ENCODE assay signal across 26 mouse cellular contexts in the genomic region with DNA sequence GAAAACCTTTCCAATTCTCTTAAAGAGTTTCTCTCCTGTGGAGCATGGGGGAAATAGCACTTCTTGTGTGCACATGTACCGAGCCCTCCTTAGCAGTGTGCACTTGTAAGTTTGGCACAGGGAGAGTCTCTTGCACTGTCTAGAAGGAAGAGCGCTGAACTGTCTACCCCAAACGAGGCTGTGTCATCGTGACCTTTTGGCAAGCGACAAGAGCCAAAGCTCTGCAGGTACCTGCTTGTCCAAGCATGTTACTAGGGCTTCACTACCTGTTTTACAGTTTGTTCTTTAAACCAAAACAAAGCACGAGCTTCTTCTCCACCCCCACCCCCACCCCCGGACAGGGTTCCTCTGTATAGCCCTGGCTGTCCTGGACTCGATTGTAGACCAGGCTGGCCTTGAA. TPM values are rescaled to one million over a fixed set of nuclear protein-coding genes. Genes with fewer than 3 reads are reported as not detected.
DNase-seq lines count a peak whose midpoint lies in the region; TF ChIP-seq lines count a peak whose summit lies in the region.
"Had no signal": no experiment of that assay in that cellular context is flagged by ENCODE, and none has a peak within 500 bp of the region (broad histone marks: within the 10 kb centered on the region; RNA-seq: fewer than 3 reads in every experiment).

No protein-coding gene starts in this region.

- H3K4me3 ChIP-seq in kidney, adult 2 months (ENCODE audit: insufficient read depth, low read depth, low read length): no peak overlapping the region
- no peak overlapping the region for H3K4me3 ChIP-seq in spleen, adult 2 months (ENCODE audit: extremely low read depth, insufficient read depth, insufficient read length)
- H3K4me3 ChIP-seq in bone marrow, adult 2 months (replicated peaks; ENCODE audit: control insufficient read depth, low read depth, low read length): no peak overlapping the region
- H3K4me3 ChIP-seq: embryonic facial prominence, embryonic 12.5 days; embryonic facial prominence, embryonic 15.5 days; erythroblast, embryonic 14.5 days; forebrain, embryonic 12.5 days; forebrain, embryonic 15.5 days; heart, embryonic 12.5 days; heart, embryonic 15.5 days had no signal

- H3K27me3 ChIP-seq in kidney, adult 2 months (replicated peaks; ENCODE audit: control insufficient read depth, insufficient read depth, low read length): no peaks in the 10 kb centered on the region
- H3K27me3 ChIP-seq in spleen, adult 2 months (ENCODE audit: control insufficient read depth, insufficient read depth, low read length): no peaks in the 10 kb centered on the region
- H3K27me3 ChIP-seq: embryonic facial prominence, embryonic 12.5 days; embryonic facial prominence, embryonic 15.5 days; forebrain, embryonic 12.5 days; forebrain, embryonic 15.5 days; heart, embryonic 15.5 days had no signal

- TF ChIP-seq CTCF in kidney, adult 2 months (conservative IDR thresholded peaks at IDR 0.05; ENCODE audit: insufficient read depth, insufficient read length, low read depth, low read length): no peak
- TF ChIP-seq CTCF in spleen, adult 2 months (IDR thresholded peaks at IDR 0.05; ENCODE audit: extremely low read depth, insufficient read depth, insufficient read length, insufficient replicate concordance): no peak
- no peak for TF ChIP-seq CTCF in bone marrow, adult 2 months (IDR thresholded peaks at IDR 0.05; ENCODE audit: control insufficient read depth, insufficient read depth, low read length)

- no peaks in the 10 kb centered on the region for H3K36me3 ChIP-seq in kidney, adult 2 months (ENCODE audit: control insufficient read depth, insufficient read depth, low read length)
- H3K36me3 ChIP-seq in spleen, adult 2 months (ENCODE audit: control insufficient read depth, insufficient read depth, low read length): no peaks in the 10 kb centered on the region
- H3K36me3 ChIP-seq: embryonic facial prominence, embryonic 12.5 days; embryonic facial prominence, embryonic 15.5 days; forebrain, embryonic 12.5 days; forebrain, embryonic 15.5 days; heart, embryonic 12.5 days; heart, embryonic 15.5 days had no signal

- peaks cover 17% of the 10 kb centered on the region for H3K4me1 ChIP-seq in kidney, adult 2 months (ENCODE audit: control insufficient read depth, insufficient read depth, low read length)
- peaks cover 24% of the 10 kb centered on the region; the same call in 1 of the 2 replicates for H3K4me1 ChIP-seq in spleen, adult 2 months (ENCODE audit: control insufficient read depth, insufficient read depth, insufficient read length)
- H3K4me1 ChIP-seq in bone marrow, adult 2 months (ENCODE audit: control insufficient read depth, insufficient read depth, low read length): peaks cover 2% of the 10 kb centered on the region; the same call in 1 of the 2 replicates
- H3K4me1 ChIP-seq: heart, embryonic 12.5 days had no signal

- peak; percentile 59 for DNase-seq in kidney, adult 2 months
- no peak for DNase-seq in kidney, adult 8-10 months
- no peak for DNase-seq in spleen, adult 2 months (ENCODE audit: low read depth in 1 of 2, low spot score in 2 of 2)
- no peak for DNase-seq in spleen, adult 18-20 months
- no peak for DNase-seq in adrenal gland, postnatal 4 days (ENCODE audit: low spot score in 2 of 2)
- no peak for DNase-seq in thymus, postnatal 25 days
- DNase-seq: adrenal gland, adult 8-10 months; adrenal gland, postnatal 25 days; cerebellum, adult 11 months; cerebellum, adult 2 months; cerebellum, adult 9-11 months; cerebellum, postnatal 25 days; gastrocnemius, postnatal 25 days; heart, adult 18-20 months; heart, postnatal 14 days; heart, postnatal 4 days had no signal

- TF ChIP-seq POLR2A in kidney, adult 2 months (IDR thresholded peaks at IDR 0.05; ENCODE audit: low read depth, low read length): no peak
- TF ChIP-seq POLR2A in spleen, adult 2 months (IDR thresholded peaks at IDR 0.05; ENCODE audit: low read depth, low read length): no peak
- TF ChIP-seq POLR2A in bone marrow, adult 2 months (IDR thresholded peaks at IDR 0.05; ENCODE audit: borderline replicate concordance, control insufficient read depth, low read depth, low read length): no peak

- no peak overlapping the region for H3K27ac ChIP-seq in kidney, adult 2 months (ENCODE audit: insufficient read depth, low read depth, low read length)
- peak overlapping the region; percentile 17 for H3K27ac ChIP-seq in spleen, adult 2 months (ENCODE audit: insufficient read depth, low read length)
- H3K27ac ChIP-seq in bone marrow, adult 2 months (ENCODE audit: control insufficient read depth, insufficient read depth, low read depth, low read length, poor library complexity): peak overlapping the region; percentile 1; the same call in 1 of the 2 replicates
- H3K27ac ChIP-seq: forebrain, embryonic 12.5 days; forebrain, embryonic 15.5 days; hindbrain, embryonic 14.5 days; hindbrain, postnatal 0 days had no signal

- WGBS in kidney, adult 2 months: 63% methylated on average over 8 of the region's 8 CpGs
- 49% methylated on average over 8 of the region's 8 CpGs for WGBS in spleen, adult 2 months
- 71% methylated on average over 8 of the region's 8 CpGs for WGBS in bone marrow, adult 2 months

RNA-seq across cellular contexts. Expression of gene Bcl7a, which starts 15.9 kb away (rescaled TPM):
- polyA plus RNA-seq in kidney, adult 2 months (2012; rRNA removed): 23.4 and 25.4 TPM in 2 replicates
- 12.4 and 12.8 TPM in 2 replicates for polyA plus RNA-seq in spleen, adult 2 months (2012; rRNA removed)
- 17.5 and 30.6 TPM in 2 replicates for polyA plus RNA-seq in bone marrow, adult 2 months (2011; ENCODE audit: insufficient read depth, insufficient read length, low replicate concordance, missing spikeins)
- total RNA-seq in adrenal gland, postnatal 4 days (2021): 10 to 100 TPM; 21.8 to 29.2 TPM
